Mouse (Mus musculus) mature B cell (primary cell): ENCODE measurements around the gene Pdcd4.
"Not testable (repeated sequence)": the region's sequence is repeated elsewhere in the genome, so short reads cannot be mapped to it uniquely, and the experiment has no call there.

Source experiments
- in situ Hi-C: fragments of 300-500 bp; cut with MboI; formaldehyde crosslinking; loops from 2 replicates; pipeline ENCODE4 v1.14.3; 2019

Pdcd4 gene

DNA sequence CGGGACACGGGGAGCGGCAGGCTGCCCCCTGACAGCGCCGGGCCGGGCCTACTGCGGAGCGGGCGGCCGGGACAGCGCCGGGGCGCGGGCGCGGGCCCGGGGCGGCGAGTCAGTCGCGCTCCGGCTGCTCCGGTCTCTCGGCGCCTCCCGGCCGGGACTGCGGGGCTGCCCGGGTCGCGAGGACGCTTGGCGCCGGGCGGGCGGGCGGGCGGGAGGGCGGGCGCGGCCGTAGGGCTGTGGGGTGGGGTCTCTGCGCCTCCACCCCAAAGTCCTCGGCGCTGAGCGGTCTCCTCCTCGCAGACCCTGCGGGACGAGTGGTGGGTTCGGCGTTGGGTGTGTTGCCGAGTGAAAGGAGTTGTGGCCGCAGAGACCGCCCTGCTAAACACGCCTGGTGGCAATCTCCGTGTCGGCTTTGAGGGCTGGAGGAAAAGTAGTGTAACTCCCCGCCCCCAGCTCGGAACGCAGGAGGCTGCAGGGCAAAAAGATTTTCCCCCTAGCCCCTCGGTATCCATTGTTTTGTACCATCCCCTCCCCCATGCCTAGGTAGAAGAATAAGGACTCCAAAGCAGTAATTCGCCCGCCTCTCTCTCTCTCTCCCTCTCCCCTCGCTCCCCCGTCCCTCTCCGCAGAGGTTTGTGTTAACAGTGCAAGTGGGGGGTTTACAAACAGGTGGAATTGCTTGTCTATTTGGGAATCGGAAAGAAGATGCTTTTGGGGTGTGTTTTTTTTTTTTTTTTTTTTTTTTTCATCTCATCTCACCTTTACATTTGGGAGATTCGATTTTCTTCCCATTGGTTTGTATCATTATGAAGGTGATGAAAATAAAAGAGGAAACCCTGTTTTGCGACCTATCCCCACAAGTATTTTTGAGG lies 53.4 kb downstream of the Pdcd4 start:
- in situ Hi-C loops, result no loop called here

DNA sequence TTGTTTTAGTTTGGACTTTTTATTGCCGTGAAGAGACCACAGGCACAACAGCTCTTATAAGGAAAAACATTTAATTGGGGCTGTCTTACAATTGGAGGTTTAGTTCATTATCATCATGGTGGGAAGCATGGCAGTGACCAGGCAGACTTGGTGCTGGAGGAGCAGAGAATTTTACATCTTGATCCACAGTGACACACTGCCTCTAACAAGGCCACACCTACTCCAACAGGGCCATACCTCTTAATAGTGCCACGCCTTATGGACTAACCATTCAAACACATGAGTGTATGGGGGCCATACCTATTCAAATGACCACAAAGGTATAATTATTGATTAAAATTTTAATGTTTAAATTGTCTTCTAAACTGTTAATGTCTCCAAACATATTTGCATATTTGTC lies 65.5 kb downstream of the Pdcd4 start:
- in situ Hi-C loops, result no loop called here

DNA sequence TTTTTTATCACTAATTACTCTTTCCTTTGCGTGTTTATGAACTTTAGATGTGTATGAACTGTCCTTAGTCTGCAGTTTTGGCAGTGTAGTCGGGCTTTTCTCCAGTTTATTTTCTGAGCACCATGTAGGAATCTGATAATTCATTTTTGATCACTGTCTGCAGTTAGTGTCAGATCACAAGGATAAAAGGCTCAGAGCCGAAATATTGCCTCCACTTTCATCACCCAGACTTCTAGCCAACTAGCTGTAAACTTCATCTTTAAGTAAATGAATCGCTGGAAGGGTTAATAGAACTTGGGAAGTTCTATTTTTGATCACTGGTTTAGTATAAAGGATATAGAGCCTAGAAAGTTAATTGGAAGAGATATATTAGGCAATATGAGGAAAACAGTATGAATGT lies 70.5 kb downstream of the Pdcd4 start:
- in situ Hi-C loops, result no loop called here

DNA sequence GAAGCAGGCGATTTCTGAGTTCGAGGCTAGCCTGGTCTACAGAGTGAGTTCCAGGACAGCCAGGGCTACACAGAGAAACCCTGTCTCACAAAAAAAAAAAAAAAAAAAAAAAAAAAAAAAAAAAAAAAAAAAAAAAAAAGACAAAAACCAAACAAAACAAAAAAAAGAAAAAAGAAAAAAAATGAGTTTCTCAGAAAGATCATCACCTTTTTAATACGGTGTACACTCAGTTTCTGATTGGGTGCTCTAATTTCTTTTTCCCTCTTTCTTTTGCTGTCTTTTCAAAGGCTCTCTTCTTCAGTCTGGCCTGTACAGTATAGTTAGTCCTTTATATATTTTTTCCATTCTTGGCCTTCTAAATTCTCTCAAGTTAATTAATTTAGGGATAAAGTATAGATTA lies 72.3 kb downstream of the Pdcd4 start:
- in situ Hi-C loops, result not testable (repeated sequence)

DNA sequence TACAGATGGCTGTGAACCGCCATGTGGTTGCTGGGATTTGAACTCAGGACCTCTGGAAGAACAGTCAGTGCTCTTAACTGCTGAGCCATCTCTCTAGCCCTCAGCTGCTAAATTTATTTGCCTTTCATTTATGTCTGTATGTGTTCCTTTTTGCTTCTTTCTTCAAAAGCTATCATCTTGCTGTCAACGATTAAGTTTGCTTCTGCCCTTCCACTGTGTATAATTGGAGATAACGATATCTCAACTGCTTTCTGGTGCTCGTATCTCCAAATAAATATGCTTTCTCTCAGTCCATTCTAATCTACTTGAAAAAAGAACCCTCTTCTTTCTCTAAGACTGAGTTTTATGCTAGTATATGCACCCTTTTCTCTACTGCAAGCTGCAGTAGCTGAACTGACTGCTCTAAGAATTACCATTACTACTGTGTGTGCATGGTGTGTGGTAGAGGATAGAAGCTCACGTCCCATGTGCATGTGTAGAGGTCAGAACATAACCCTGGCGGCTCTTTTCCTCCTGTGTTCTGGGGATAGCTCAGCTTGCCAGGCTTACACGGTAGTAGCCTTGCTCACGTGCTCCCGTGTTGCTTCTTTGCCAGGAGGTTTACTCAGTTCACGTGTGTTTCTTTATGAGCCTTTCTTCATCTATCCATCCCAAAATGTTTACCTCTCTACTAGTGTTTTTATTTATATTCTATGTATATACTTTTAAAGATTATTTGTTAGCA lies 73.0 kb downstream of the Pdcd4 start:
- in situ Hi-C loops, result no loop called here

DNA sequence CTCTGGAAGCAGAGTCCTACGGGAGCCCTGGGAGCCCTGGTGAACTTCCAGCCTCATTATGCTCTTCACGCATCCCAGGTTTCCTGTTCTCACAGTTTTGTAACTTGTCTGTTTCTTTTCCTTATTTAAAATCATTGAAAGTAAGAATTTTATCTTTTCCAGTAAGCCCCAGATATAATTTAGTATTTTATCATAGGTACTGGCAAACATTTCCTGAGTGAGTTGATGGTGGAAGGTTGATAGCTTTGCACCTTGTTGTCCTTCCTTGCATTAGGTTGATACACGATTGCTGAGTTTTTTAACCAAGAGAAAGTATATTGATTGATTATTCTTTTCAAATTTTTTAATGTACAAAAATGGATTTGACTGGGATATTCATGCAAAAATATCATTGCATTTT lies 77.2 kb downstream of the Pdcd4 start:
- in situ Hi-C loops, result no loop called here

DNA sequence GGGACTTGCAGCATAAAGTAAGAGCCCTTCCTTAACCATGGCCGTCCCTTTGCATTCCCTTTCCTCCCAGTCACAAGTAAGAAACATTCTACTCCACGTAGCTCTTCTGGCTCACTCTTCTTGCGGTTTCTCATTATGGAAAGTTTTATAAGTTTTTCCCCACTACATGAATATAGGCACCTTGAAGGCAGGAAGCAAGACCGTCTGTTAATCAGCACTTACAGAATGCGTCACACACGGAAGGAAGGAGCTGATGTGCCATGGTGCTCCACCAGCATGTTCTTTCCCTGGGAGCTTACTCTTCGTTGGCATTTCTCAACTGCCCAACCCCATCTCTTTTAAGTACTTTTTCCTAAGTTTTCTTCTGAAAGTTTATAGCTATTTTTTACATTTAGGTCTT lies 79.9 kb downstream of the Pdcd4 start:
- in situ Hi-C loops, result no loop called here

DNA sequence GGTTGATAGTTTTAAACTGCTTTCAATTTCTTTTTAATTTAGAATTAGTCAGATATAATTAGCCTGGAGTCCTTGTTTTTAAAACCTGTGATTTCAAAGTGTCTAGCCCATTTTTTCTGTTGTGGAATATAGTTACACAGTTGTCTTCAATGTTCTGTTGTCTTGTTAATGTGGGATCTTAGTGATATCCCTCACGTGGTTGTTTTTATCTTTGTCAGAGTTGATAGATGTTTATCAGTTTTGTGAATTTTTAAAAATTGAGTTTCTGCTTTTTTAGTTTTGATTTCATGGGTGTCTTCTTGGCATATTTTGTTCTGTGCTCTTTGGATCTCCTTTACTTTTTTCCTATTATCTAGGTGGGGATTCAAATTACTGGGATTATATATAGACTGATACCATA lies 81.6 kb downstream of the Pdcd4 start:
- in situ Hi-C loops, result no loop called here
